Mouse (Mus musculus) 416B (cell line): ENCODE data around the gene Mfsd2b.

Experiments
- DNase-seq: peaks from one replicate; pipeline ENCODE4 v3.0.0; 2011; ENCODE audit warnings: low read depth

The Mfsd2b gene

GRCm38 (mm10) chr12:4873531-4873930 lies 628 bp downstream of the Mfsd2b start:
- DNase-seq, result no peak

DNA sequence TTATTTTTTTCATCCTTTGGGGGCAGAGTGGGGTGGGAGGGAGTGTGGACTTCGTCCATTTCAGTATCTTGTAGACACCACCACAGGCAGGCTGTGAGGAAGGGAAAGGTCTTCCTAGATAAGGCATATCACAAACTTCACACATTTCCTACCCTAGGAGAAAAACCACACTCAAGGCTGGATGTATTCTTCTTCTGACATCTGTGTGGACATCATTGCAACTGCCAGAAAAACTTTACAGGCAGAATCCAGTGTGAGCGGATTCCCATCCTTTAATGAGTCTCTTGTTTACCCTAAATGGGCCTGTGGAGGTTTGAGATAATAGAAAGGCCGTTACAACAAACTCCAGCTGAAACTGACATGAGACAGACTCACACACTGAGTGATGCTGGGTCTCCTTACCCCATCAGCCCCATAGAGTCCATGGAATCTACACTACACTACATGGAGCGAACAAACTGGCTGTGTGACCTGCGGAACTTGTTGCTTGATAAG lies 1.1 kb downstream of the Mfsd2b start:
- DNase-seq, result peak; percentile 88

DNA sequence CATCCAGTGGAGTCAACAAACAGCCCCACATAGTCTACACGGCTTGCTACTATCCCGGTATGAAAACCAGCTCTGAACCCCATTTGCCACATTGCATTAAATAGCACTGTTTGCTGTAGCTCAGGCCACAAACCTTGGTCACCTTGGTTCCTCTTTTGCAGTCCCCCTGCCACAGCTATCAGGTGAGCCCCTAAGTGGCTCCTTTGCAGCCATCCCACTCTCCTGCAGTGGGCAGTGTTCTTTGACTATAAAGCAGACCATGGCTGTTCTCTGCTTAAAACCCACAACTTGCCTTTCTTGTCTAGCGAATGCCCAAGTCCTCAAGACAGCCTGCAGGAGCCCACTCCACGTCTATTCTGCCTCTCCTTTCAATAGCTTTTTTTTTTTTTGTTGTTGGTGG lies 1.9 kb downstream of the Mfsd2b start:
- no peak for DNase-seq

DNA sequence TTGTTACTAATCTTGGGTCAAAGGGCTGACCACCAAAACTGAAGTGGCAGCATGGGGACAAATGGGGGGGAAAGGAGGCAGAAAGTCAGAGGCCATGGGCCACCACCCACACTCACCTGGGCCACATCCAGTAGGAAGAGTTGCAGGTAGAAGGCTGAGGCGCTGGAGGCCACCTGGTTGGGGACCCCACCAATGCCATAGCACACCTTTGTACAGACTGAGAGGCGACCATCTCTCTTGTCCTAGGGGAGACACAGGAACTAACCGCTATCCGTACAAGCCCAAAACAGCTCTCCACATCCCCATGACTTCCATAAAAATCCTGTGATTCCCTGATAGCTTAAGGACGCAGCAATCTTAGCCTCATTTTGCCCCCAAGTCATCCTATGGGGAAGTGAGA lies 2.9 kb downstream of the Mfsd2b start:
- DNase-seq, result no peak

DNA sequence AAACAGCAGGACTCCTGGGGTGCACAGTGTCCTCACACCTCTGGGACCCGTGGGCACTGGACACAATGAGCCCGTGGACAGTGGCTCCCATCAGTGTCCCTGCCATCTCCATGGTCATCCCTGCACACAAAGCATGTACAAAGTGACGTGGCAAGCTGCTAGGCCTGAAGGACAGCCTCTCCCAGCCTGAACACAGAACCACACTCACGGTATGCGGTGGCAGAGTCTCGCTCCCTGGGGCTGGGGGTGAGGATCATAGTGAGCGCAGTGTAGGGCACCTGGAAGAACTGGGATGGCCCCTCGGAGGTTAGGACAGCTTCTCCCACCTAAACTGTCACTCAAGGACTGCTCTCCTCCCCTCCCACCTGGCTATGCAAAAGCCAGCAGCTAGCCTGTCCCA lies 5.2 kb downstream of the Mfsd2b start:
- no peak for DNase-seq

- DNase-seq, result no peak
Observed at GRCm38 (mm10) chr12:4864338-4864690, 9.8 kb downstream of the Mfsd2b start.

DNA sequence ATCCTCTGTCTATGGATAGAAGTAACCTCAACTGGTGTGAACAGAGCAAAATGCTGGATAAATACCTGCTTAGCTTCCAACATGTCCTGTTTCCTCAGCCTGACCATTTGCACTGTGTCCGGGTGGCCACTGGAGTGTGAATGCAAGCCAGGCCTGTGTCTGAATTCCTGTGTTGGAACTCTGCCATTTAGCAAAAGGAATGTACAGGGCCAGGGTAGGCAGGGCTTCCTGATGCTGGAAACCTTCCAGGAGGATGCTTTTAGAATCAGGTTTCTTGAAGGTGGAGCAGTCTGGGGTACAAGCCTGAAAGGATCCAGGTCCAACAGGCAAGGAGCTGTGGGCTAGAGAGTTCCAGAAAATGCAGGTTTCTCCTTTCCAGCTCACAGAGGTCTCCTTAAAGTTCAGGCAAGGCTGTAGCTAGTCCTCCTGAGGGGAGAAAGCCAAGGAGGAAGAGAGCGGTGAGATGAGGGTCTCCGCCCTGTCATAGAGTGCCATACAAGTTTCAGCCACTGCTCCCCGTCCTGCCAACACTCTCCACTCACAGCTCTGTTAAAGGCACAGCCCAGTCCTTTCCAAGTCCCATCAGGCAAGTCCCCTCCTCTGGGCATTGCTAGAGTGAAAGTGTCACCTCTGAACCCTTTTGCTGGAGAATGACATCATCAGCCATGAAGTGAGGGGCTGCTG lies 10.4 kb downstream of the Mfsd2b start:
- DNase-seq, result no peak

- DNase-seq, result no peak
Observed at GRCm38 (mm10) chr12:4862672-4863071, 11.5 kb downstream of the Mfsd2b start.

DNA sequence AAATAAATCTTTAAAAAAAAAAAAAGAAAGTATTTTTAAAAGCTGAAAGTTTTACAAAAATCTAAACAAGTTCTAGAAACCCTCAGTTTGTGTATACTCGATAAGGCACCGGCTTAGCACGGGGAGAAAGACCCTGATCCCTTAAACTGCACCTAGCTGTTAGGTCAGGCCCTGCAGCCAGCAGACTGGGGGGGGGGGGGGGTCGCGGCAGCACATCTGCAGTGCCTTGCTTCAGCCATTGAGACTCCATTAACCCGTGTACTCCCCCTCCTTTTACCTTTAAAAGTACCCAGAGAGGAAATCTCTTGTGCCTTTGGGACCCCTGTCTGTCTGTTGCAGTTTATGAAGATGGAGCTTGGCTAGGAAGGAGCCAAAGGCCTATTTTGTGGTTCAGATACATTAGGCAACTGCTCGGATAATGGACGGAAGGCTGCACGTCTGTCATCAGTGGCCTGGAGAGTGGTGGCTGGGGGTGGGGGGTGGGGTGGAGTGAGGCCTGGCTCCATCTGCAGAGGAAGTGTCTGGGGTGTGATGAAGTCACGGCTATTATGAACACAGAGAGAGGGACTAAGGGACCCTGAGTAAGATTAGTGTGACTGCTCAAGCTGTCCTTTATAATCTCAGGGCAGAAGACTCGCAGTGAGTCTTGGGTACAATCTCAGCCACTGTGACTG lies 14.8 kb downstream of the Mfsd2b start:
- DNase-seq, result no peak

- no peak for DNase-seq
Observed at GRCm38 (mm10) chr12:4856834-4857233, 17.3 kb downstream of the Mfsd2b start.

DNA sequence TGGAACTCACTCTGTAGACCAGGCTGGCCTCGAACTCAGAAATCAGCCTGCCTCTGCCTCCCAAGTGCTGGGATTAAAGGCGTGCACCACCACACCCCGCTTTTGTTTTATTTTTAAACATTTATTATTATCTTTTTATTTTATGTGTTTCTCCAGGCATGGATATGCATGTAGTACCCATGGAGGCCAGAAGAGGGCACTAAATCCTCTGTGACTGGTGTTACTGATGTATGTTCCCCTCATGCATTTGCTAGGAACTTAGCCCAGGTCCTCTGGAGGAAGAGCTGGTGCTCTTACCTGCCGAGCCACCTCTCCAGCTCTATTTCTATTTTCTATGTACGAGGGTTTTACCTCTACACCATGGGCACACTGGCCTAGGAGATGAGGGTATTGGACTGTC lies 18.0 kb downstream of the Mfsd2b start:
- peak; percentile 56 for DNase-seq

GRCm38 (mm10) chr12:4843741-4844140 lies 30.4 kb downstream of the Mfsd2b start:
- DNase-seq, result peak; percentile 82

- DNase-seq, result peak; percentile 96
Observed at GRCm38 (mm10) chr12:4842890-4843597, 31.1 kb downstream of the Mfsd2b start, which contains the start of gene Wdcp. Wdcp (plus strand) TSS chr12:4843303.

GRCm38 (mm10) chr12:4842456-4842855 lies 31.7 kb downstream of the Mfsd2b start:
- no peak for DNase-seq

- DNase-seq, result peak; percentile 74
Observed at GRCm38 (mm10) chr12:4841392-4841887, 32.7 kb downstream of the Mfsd2b start, which contains the start of gene Fkbp1b. Fkbp1b (minus strand) TSS chr12:4841591.

- DNase-seq, result no peak
Observed at GRCm38 (mm10) chr12:4840741-4841140, 33.4 kb downstream of the Mfsd2b start.

DNA sequence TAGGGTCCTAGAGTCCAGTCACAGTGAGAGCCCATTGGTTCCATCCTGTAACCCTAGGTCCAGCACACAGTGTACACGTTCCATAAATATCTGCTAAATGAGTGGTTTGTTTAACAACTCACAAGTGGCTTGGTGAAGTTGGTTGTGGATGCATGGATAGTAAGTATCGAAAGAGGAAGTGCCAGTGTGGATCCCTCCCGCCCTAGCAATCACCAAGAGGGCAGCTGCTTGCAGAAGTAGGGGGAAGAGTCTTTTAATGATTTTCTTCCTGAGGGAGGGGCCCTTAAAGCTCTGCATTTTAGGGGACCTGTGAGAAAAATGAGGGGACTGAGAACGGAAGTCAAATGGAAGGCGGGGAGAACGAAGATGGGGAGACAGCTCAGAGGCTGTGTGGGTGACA lies 34.1 kb downstream of the Mfsd2b start:
- no peak for DNase-seq

GRCm38 (mm10) chr12:4836959-4837358 lies 37.2 kb downstream of the Mfsd2b start:
- DNase-seq, result no peak

DNA sequence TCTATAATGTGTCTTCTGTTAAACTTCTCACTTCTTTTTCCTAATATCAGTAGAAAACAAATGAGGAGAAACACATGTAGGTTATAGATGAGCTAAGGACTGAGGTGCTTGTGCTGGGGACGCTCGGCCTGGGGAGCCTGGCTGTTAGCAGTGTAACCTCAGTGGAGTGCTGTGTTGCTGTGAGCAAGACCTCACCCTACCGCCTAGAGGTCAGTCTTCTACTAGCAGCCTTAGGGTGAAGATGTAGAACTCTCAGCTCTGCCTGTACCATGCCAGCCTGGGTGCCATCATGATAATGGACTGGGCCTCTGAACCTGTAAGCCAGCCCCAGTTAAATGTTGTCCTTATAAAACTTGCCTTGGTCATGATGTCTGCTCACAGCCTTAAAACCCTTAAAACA lies 46.9 kb downstream of the Mfsd2b start:
- no peak for DNase-seq

GRCm38 (mm10) chr12:4817361-4818101 lies 56.6 kb downstream of the Mfsd2b start, which contains the start of gene Sf3b6:
Sf3b6 (plus strand) TSS chr12:4817544.
- peak; percentile 98 for DNase-seq

DNA sequence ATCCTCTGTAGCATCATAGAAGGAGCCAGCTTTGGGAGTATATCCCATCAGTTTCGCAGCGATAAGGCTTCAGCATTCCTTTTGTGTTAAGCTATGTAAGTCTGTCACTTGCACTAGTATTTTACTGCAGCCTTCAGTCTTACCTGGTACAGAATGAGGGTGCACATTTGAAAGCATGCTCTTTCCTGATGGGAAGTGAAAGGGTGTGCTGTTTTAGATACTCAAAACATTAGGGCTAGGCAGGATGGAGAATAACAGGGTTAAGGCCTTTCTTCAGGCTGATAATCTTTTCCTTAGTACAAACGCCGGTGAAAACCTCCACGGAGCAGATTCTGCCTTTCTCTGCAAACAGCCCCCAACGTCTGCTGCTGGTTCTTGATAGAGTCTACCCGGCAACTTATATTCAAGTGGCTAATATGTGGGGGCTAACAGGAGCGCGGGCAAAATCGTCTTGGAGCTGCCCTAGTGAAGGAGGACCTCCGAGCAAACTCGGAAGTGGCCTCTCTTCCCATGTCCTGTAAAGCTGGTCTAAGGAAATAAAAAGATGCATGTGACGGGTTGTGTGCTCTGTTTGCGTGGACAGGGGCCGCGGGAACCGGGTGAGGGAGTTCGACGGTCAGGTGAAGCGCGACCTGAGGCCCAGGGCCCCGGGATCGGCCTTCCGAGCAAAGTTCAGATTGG lies 57.3 kb downstream of the Mfsd2b start:
- no peak for DNase-seq
